Mouse (Mus musculus) retina, postnatal 7 days (tissue): Measurements from ENCODE around the gene Hic2.
"Not testable (repeated sequence)": the region's sequence is repeated elsewhere in the genome, so short reads cannot be mapped to it uniquely, and the experiment has no call there.

Experiments
- DNase-seq: peaks from one replicate; pipeline ENCODE4 v3.0.0-alpha.2; 2012; ENCODE audit warnings: low read depth, low spot score

Hic2 gene

DNA sequence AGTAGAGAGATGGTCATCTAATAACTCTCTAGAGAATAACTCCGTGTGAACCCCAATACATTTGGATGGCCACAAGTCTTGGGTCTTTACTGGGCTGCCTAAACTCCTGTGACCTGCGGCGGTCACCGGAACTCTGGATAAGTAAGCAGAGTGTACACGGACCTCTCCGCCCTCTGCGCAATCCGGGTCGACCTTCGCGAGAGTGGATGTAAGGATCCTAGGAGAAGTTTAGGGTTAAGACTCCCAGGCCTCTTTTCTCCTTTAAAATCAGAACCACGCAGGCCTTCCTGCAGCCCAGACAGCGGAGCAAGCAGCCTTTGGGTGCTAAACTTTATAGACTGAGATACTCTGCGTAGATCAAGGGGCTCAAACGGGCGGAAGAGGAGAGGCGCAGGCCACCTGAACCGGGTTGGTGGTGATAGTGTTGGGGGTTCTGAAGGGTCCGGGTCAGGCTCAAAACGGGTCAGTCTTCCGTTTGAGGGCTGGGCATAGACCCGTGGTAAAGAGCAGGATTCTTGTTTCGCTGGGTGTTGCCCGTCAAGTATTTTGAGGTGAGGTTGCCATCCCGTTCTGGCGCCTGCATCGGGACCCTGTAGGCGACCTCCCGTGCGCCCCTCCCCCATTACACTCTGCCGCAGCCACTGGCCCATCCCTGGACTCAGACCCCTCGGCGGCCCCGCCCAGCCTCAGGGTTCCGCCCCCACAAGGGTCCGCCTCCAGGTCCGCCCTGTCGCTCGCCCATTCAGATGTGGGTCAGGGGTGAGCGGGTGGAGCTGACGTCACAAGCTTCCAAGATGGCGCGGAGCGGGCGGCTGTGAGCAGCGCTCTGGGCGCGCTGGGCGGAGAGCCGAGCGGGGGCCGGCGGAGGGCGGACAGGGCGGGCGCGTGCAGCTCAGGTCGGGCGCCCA lies at the start of gene Hic2:
Gene Hic2 (plus strand): TSS at position 779 of the 908 bp plus-strand sequence.
- peak; percentile 92 for DNase-seq

DNA sequence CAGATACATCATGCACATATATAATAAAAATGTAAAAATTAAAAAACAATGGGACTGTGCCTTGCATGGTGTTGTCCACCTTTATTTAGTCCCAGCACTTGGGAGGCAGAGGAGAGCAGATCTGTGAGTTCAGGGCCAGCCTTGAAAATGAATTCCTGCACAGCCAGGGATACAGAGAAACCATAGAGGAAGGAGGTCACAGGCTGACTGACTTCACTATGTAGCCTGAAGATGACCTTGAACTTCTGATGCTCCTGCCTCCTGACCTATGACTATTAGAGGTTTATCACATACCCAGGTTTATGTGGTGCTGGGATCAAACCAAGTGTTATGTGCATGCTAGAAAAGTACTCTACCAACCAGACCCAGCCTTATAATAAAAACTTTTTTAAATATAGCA lies 47.9 kb upstream of the Hic2 start:
- no peak for DNase-seq

DNA sequence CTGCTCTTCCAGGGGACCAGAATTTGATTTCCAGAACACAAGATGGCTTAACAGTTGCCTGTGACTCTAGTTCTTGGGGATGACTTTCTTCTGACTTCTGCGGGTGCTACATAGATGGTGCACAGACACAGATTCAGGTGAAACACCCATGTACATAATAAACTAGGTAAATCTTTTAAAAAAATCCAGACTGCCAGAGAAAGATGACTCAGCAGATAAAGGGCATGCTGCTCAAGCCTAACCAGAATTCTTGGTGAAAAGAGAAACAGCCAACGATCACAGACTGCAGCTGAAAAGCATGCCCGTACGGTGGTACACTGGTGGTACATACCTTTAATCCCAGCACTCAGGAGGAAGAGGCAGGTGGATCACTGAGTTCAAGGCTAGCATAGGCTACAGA lies 39.5 kb upstream of the Hic2 start:
- no peak for DNase-seq

DNA sequence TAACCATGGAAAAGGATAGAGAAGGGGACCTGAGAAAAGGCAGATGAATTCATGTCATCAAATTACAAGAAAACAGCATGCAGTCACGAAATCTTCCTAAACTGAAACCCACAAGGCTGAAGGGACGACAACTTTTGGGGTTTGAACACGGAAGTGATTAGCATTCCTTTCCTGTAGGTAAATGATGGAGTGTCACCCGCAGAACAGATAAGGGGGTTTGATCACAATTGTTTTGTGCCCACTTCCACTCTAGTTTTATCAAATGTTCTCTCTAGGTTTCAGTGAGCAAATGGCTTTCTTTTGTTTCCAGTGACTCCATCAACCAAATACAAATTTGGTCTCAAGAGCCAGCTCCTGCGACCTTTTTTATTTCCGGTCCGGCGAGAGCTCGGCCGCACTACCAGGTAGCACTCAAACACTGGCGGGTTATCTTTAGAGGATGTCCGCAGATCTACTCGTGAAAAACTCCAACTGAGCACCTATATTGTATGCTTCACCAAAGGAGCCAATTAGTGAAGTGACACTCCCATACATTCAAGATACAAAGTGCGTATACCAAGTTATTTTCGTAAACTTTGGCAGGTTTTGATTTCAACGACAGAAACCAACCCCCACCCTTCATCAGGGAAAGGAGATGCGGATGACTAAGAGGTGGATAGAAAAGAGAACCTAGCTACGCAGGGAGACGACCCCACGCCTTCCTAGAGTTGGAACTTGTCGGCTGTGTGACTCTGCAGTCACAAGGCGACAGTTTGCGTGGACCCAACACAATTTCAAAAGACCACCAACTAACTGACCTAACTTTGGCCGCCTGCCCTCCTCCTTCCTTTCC lies 33.0 kb upstream of the Hic2 start:
- no peak for DNase-seq

DNA sequence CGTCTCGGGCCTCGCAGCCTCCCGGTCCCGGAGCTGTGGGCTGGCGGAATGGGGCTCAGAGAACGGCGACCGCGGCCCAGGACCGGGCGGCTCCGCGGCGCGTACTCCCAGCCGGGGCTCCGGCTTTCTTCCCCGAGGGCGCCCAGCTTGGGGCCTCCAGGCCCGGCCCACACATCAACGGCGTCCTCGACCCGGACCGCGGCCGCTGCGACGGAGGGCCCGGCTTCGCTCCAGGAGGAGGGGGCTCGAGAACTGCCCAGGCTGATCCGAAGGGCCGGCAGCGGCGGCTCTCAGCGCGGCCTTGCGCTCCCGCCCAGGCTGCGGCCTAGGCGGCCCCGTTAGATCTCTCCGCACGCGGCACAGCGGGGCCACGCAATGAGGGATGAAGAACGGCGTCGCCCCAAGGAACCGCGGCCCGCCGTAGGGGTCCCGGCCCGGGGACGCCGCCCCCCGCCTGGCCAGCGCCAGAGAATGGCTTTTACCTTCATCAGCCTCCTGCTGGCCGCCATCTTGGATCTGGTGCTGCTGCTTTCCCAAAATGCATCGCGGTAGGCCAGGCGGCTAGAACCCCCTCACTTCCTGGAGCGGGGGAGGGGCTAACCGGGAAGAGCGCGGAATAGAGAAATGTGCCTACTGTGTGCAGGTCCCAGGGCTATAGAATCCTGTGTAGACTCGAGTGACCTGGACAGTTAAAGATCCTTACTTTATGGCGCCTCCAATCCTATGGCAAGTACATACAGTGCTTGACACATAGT lies 32.2 kb upstream of the Hic2 start:
- peak; percentile 66 for DNase-seq

DNA sequence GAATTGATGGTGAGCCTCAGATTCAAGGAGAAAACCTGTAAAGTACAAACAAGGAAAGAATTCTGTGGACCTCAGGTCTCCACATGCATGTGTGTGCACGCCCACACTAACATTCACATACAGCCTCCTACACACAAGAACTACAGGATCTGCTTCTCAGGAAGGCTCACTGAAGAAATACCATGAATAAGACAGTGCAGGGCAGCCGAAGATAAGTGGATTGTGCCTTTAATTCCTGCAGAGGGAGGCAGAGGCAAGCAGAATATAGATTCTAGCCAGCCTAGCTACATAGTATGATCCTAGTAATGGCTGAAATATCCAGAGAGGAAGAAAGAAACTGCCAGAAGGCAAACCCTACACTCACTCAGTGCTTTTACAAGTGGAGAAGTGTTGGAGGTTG lies 31.4 kb upstream of the Hic2 start:
- peak; percentile 9 for DNase-seq

DNA sequence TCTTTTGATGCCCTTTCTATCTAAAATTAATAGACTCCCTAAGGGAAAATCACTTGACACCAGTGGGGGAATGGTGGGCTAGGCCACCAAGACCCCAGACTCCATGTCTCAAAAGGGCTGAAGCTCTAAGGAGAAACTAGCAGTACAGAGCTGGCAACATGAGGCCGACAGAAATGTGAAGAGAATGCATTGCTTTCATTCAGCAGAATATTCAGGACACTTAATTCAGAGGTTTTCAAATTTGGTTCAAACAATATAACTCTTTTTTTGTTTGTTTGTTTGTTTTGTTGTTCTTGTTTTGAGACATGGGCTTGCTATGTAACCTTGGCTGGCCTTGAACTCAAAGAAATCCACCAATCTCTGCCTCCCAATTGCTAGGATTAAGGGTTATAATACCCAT lies 30.8 kb upstream of the Hic2 start, which contains the start of gene Ube2l3:
Gene Ube2l3 (minus strand): TSS at position 101 of the 400 bp plus-strand sequence.
- DNase-seq, result no peak

DNA sequence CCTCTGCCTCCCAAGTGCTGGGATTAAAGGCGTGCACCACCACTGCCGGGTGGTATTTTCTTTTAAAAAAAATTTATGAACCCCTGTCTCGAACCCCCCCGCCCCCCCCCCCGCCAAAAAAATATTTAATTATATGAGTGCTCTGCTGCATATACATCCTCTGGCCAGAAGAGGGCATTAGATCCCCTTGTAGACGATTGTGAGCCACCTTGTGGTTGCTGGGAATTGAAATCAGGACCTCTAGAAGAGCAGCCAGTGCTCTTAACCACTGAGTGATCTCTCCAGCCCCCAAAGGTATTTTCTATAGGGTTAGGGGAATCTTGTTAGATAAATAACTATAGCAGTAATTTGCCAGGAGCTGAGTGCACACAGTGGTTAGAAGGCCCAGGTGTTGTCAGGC lies 28.4 kb upstream of the Hic2 start:
- DNase-seq, result peak; percentile 44

DNA sequence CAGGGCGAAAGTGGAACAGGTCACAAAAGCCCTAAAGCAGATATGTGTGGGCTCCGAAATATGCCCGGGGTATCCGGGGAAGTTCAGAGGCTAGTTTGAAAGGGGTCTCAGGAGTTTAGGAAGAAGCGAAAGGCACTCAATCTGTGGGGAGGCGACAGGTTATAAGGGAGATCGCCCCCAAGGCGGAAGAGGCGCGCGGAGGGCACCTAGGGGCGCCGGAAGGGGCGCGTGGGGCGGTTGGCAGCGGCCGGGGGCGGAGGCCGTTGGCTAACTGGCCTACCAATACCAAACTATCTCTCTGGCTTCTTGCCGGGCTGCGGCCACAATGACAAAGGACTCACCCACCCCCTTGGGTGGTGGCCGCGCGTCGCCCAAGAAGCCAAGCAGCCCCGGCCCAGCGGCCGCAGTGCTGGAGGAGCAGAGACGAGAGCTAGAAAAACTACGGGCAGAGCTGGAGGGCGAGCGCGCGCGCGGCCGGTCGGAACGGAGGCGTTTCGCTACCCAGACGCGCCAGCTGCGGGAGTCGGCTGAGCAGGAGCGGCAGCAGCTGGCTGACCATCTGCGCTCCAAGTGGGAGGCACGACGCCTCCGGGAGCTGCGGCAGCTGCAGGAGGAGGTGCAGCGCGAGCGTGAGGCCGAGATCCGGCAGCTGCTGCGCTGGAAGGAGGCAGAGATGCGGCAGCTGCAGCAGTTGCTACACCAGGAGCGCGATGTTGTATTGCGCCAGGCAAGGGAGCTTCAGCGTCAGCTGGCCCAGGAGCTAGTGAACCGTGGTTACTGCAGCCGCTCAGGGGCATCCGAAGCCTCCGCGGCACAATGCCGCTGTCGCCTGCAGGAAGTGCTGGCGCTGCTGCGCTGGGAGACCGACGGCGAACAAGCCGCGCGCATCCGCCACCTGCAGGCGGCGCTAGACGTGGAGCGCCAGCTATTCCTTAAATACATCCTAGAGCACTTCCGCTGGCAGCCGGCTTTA lies 24.7 kb upstream of the Hic2 start, which contains the start of gene Rimbp3:
Gene Rimbp3 (plus strand): TSS at position 215 of the 973 bp plus-strand sequence.
- peak; percentile 73 for DNase-seq

DNA sequence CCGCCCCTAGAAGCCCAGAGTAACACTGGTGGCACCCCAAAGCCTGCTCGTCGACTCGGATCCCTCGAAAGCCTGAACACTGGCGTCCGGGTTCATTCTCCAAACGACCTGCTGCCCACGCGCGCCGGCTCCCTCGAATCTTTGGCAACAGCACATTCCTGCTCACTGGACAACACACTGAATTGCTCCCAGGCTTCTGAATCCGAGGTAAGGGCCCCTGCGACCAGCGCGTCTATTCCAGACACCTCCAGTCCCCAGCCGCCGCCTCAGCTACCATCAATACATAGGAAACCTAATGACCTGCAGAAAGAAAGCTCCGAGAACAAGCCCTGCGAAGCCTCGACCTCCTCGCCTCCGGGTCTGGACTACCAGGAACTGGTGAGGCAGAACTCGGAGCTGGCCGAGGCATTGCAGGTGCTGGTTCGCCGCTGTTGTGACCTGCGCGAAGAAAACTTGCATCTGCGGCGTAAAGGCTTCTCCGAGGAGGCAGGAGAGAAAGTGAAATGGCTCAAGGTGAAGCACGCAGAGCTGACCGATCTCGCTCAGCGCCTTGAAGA lies 23.9 kb upstream of the Hic2 start:
- peak; percentile 23 for DNase-seq

DNA sequence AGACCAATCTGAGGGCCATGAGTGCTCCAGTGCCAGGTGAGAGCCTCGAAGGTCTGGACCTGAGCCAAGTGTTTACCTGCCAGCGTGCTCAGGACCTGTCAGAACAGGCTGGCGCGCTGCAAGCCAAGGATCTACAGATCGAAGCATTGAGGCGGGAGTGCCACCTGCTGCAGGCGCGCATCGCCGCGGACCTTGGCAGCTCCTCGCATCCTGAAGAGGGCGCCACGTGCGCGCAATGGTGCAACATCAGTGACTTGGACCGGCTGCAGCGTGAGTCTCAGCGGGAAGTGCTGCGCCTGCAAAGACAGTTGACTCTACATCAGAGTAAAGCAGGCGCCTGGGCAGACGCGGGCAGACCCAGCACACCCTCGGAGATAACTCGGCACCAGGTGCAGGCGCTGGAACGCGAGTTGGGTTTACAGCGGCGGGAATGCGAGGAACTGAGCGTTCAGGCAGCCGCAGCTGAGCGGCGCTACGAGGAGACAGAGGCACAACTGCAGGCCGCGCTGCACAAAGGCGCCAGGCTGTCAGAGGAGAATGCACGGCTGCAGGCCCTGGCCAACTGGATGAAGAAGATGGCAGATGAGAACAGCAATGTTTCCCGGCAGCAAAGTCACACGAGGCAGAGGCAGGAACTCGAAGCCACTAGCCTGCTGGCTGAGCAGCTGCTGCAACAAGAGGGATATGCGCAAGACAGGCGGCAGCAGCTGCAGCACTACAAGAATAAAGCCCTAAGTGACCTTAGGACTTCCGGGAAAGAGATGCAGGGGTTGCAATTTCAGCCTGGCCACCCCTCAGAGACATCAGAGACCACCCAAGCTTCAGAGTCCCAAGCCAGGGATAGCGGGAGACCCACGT lies 23.2 kb upstream of the Hic2 start:
- peak; percentile 77 for DNase-seq

DNA sequence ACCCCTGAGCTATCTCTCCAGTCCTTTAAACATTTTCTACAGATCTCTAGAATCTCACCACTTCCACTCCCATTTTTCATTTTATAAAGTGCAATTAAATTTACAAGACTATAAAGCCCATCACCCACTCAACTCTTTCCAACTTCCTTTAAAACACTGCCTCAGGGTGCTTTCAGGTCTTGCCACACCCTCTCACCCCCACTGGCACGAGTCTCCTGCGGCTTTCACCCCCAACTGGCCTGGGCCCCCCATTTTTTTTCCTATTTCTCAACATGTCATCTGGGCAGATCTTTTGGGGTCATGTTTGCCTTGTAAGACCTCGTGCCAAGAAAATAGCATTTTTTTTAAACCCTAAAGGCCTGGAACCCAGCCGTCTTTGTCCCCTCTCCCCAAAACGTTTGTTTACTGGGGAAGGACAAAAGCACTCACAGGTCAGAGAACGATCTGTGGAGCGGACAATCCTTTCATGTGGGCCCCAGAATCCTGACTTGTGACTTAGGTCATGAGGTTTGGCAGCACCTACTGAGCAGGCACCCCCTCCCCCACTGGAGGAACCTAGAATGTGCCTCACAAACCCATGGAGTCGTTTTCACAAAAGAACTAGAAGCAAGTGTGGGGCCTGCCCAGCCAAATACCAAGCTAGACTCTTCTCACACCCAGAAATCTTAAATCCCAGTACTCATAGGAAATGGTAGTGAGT lies 16.3 kb upstream of the Hic2 start:
- DNase-seq, result no peak

DNA sequence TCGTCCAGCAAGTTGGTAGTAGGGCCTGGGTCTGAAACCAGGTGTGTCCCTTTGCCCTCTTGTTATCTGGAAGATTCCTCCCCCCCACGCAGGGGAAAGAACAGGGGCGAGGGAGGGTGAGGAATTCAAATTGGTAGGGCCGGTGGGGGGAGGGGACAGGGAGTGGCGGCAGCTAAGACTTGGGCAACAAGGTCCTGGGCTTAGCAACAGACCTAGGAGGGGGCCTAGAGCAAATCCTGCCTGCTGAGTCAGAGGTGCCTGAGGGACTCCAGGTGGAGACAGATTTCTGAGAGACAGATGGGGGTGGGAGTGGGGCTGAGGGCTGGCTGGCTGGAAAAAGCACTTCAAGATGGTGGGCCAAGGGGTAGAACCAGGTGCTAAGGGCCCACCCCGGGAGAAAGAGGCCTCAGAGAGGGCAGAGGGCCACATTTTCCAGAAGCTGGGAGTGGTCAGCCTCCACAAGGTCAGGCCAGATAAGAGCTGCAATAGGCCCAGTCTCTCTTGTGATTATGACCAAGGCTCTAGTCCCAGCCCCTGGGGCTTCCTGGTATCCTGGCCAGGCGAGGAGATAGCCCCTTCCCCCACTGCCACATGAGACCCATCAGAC lies 13.1 kb upstream of the Hic2 start:
- no peak for DNase-seq

DNA sequence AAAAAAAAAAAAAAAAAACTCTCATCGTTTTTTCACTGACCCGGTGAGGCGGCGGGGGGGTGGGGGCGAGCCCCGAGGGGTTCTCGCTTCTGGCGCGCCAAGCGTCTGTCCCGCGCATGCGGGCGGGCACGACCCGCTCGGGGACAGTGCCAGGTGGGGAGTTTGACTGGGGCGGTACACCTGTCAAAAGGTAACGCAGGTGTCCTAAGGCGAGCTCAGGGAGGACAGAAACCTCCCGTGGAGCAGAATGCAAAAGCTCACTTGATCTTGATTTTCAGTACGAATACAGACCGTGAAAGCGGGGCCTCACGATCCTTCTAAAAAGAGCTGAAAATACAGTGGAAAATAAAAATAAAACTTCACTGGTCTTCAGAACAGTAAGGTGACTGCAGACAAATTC lies 11.2 kb upstream of the Hic2 start:
- DNase-seq, result peak; percentile 57

DNA sequence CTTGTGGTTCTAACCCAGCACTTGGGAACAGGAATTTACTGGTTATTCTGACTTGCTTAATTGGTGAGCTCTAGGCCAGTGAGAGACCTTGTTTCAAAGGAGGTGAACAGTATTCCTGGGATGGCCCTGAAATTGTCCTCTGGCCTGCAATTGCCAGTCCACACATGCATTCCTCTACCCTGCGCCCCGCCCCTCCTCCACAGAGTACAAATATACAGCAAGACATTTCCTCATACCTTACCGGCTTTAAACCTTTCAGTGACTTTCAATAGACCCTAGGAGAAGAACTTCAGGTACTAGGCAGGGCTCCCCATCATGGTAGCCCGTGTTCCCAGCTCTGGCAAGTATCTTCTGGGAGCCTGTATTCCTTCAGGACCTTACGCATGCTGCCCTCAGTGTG lies 7.8 kb upstream of the Hic2 start:
- DNase-seq, result no peak

DNA sequence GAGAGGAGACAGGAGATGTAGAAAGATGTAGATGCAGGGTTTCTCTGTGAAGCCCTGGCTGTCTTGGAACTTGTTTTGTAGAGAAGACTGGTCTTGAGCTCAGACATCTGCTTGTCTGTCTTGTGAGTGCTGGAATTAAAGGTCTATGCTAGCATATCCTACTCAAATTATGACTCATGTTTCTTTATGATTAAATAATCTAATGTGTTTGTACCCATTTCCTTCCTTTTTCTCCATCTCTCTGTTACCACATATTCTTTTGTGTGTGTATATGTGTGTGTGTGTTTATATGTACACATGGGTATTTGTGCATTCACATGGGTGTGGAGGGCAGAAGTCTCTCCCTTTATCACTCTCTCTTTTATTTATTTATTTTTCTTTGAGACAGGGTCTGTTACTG lies 6.9 kb upstream of the Hic2 start:
- no peak for DNase-seq

DNA sequence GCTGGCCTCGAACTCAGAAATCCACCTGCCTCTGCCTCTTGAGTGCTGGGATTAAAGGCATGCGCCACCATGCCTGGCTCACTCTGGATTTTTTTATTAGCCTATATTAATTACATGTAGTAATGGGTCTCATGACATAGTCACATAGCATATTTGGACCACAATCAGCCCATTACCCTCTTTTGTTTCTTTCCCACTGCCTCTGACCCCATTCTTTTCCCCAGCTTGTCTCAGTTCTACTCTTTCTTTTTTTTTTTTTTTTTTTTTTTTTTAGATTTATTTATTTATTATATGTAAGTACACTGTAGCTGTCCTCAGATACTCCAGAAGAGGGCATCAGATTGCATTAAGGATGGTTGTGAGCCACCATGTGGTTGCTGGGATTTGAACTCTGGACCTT lies 1.8 kb upstream of the Hic2 start:
- DNase-seq, result not testable (repeated sequence)
